Mouse (Mus musculus) liver, embryonic 12.5 days (tissue): ENCODE data around the gene Rnft1. TPM values are rescaled to one million over a fixed set of nuclear protein-coding genes. Genes with fewer than 3 reads are reported as not detected.

Source experiments
- ATAC-seq: fragments of 200-750 bp; cut with Nextera tagmentation; 2 replicates; pipeline ENCODE4 v1.8.0; 2017; ENCODE audit warnings: moderate number of reproducible peaks, mild to moderate bottlenecking, moderate library complexity
- H3K27ac ChIP-seq: fragments of 300-500 bp; sonication (generic); 2 replicates; pipeline ENCODE4 v1.5.1; 2016; ENCODE audit warnings: mild to moderate bottlenecking
- H3K27me3 ChIP-seq: fragments of 300-500 bp; sonication (generic); replicated peaks from 2 replicates; pipeline ENCODE4 v1.6.1; 2016; ENCODE audit warnings: mild to moderate bottlenecking, moderate library complexity
- H3K36me3 ChIP-seq: fragments of 300-500 bp; sonication (generic); 2 replicates; pipeline ENCODE4 v1.6.1; 2016; ENCODE audit warnings: mild to moderate bottlenecking, moderate library complexity
- H3K4me1 ChIP-seq: fragments of 300-500 bp; sonication (generic); 2 replicates; pipeline ENCODE4 v1.6.1; 2016
- H3K4me2 ChIP-seq: fragments of 300-500 bp; sonication (generic); 2 replicates; pipeline ENCODE4 v1.6.1; 2016; ENCODE audit warnings: mild to moderate bottlenecking, moderate library complexity
- H3K4me3 ChIP-seq: fragments of 300-500 bp; sonication (generic); 2 replicates; pipeline ENCODE4 v1.5.1; 2016; ENCODE audit warnings: mild to moderate bottlenecking, moderate library complexity
- H3K9ac ChIP-seq: fragments of 300-500 bp; sonication (generic); 2 replicates; pipeline ENCODE4 v1.6.1; 2016; ENCODE audit warnings: mild to moderate bottlenecking, moderate library complexity
- H3K9me3 ChIP-seq: fragments of 300-500 bp; sonication (generic); replicated peaks from 2 replicates; pipeline ENCODE4 v1.6.1; 2016; ENCODE audit warnings: mild to moderate bottlenecking, moderate library complexity
- WGBS: fragments of 180-500 bp; shearing (Covaris S2); methylation state at CpG from one replicate; pipeline ENCODE4 v1.1.7; 2016; ENCODE audit not compliant: insufficient replicate concordance; 5-methylcytosine and 5-hydroxymethylcytosine counted together
- polyA plus RNA-seq: library from polyadenylated mRNA; unstranded; fragments of >200 nt; fragmentation: Nextera tagmentation; extraction: Ambion mirVana; gene quantifications from 2 replicates; pipeline ENCODE4 v1.2.1, GENCODE M21; 2016

Gene Rnft1
- polyA plus RNA-seq, 1 experiment from 2014 or later, result 18.9 TPM

DNA sequence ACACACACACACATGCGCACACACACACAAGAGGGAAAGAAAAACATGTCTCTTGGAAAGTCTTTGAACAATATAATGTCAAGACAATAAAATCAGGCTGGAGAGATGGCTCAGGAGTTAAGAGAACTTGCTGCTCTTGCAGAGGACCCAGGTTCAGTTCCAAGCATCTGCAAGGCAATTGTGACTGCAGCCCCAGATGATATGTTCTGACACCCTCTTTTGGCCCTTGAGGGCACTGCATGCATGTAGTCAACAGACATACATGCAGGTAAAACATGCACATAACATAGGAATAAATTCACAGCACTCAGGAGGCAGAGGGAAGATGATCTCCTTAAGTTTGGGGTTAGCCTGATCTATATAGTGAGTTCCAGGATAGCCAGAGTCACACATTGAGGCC, 63.0 kb downstream of the Rnft1 start:
- no peak overlapping the region for H3K4me3 ChIP-seq
- H3K36me3 ChIP-seq, result peaks cover 30% of the 10 kb centered on the region
- no peak overlapping the region for H3K27ac ChIP-seq
- no peak overlapping the region for H3K4me2 ChIP-seq
- H3K27me3 ChIP-seq, result no peaks in the 10 kb centered on the region
- WGBS, result 96% methylated on average over 1 of the region's 1 CpGs
- ATAC-seq, result no peak
- H3K4me1 ChIP-seq, result peaks cover 30% of the 10 kb centered on the region
- no peaks in the 10 kb centered on the region for H3K9me3 ChIP-seq
- no peak overlapping the region for H3K9ac ChIP-seq

Other genes with a start within 250 kb of the Rnft1 start
- 26.3 and 27.1 TPM in 2 replicates for gene Ints2, start 227.1 kb upstream of the Rnft1 start, polyA plus RNA-seq
- gene Med13, start 127.1 kb upstream of the Rnft1 start, polyA plus RNA-seq, result 4.4 and 4.5 TPM in 2 replicates
- 35.9 and 40.6 TPM in 2 replicates for gene Rps6kb1, start 60.1 kb downstream of the Rnft1 start, polyA plus RNA-seq
- gene Tubd1, start 60.3 kb downstream of the Rnft1 start, polyA plus RNA-seq, result 13.7 and 14.8 TPM in 2 replicates
- gene Vmp1, start 199.2 kb downstream of the Rnft1 start, polyA plus RNA-seq, result 102 and 110 TPM in 2 replicates
- gene Ptrh2, start 199.3 kb downstream of the Rnft1 start, polyA plus RNA-seq, result 26.1 and 26.8 TPM in 2 replicates